Mouse (Mus musculus): ENCODE measurements around the gene Galntl6.
"Not testable (repeated sequence)": the region's sequence is repeated elsewhere in the genome, so short reads cannot be mapped to it uniquely, and the experiment has no call there.

Galntl6 gene

GRCm38 (mm10) chr8:57837384-57837783 is 1075.1 kb downstream of the Galntl6 start:
- no peak for DNase-seq

DNA sequence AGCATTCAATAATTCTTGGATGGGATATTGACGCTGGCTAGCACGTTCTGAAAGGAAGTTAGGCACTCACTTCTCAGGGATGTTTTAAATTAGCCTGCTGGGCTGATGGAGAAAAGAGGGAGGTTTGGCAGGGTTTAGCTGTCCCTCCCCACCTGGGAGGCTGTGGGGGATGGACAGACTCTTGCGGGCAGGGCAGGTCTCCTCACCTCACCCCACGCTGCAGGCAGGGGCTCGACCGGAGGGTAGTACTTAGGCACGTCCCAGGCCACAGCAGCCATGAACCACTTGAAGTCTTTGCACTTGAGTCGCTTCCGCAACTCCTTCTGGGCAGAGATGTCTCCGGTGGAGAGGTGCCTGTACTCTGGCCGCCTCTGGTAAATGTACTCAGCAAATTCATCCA is 1075.5 kb downstream of the Galntl6 start:
- DNase-seq, result no peak

GRCm38 (mm10) chr8:57836201-57836883 is 1076.1 kb downstream of the Galntl6 start:
- DNase-seq, result no peak

DNA sequence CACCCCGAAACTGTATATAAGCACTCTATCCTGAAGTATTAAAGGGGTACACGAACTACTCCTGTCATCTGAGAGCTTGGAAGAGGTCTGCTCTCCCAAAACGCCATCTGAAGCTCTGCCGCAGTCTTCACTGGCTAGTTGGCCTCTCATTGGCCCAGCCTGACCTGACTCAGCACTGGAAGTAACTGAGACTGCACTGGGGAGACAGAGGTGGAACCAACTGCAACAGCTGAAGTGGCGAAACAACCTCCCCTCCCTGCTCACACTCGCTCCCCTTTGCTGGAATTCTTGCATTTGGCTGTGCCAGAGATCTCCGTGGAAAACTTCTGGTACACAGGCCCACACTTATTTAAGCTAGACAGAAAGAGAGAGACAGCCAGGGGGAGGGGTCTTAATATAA is 1089.3 kb downstream of the Galntl6 start:
- DNase-seq, result no peak

GRCm38 (mm10) chr8:57816034-57816433 is 1096.4 kb downstream of the Galntl6 start:
- no peak for DNase-seq

DNA sequence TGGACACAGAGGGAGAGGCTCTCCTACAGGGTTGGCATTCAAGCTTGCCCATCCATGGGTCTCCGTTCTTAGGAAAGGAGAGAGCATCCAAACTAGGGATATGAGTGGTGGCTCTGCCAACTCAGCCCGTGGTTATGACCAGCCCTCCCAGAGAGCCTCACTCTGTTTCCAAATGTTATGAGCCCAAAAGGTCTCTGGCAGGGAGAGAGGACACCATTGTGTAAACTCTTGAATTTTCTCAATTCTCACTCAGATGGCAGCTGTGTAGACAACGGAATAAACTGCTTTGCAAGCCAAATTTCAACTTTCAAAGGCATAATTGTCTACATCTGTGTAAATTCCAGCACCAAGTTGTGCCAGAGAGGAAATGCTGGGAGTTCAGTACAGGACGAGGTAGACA is 1105.4 kb downstream of the Galntl6 start:
- DNase-seq, result no peak

DNA sequence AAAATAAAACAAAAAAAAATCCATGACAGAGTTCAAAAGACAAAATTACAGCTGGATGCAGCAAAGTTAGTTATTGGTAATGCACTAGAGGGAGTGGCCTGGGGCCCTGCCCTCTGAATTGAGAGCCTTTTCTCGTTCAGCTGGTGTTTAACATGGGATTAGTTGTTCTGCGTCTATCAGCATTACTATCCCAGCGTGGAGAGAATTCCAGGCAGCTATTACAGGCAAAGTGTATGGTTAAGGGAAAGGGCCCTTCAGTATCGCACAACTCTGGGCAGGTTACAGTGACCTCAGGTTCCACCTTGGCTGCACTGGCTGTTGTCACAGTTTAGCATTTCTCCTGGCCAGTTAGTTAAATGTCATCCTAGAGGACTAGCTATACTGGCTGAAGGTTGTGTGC is 1107.3 kb downstream of the Galntl6 start:
- DNase-seq, result no peak

GRCm38 (mm10) chr8:57803821-57804220 is 1108.6 kb downstream of the Galntl6 start:
- DNase-seq, result no peak

- DNase-seq, result no peak
These were observed 1111.2 kb downstream of the Galntl6 start for GRCm38 (mm10) chr8:57801197-57801596.

DNA sequence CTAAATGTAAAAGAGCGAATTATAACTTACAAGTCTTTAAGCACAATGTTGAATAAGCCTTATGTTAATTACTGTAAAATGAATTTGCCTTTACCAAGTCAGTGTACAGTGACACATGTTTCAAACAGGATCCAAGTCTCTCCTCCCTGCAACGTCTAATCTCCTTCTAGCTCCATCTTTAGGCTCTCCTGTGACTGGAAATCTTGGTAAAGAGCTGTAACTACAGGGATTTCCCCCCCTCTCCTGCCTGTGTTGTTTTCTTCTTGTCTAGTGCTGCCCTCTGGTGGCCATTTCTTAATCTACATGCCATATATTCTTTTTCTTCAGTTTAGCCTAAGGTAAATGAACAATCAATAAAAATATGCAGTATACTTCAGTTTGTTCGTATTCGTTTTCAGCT is 1112.1 kb downstream of the Galntl6 start:
- DNase-seq, result peak; percentile 64 to 68

DNA sequence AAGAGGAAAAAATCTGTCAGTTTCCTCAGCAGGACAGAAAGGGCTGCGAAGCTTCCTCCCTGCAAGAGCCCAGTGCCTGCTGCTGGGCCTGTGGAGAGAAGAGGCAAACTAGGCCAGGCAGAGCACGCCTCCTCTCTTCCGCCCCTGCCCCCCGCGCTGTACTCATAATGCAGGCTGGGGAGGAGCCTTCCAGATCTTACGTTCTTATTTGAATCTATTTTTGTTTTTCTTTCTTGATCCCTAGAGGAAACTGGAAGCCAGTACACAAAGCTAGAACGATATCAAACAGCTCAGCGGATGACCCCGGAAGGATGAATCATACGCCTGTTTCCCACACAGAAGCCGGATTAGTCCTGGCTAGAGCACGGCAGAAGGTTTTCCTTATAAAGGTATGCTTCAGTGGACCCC is 1112.6 kb downstream of the Galntl6 start:
- peak in 1 of 2 experiments; percentile 28 for DNase-seq

- DNase-seq, result no peak
These were observed 1119.0 kb downstream of the Galntl6 start for GRCm38 (mm10) chr8:57793455-57793854.

DNA sequence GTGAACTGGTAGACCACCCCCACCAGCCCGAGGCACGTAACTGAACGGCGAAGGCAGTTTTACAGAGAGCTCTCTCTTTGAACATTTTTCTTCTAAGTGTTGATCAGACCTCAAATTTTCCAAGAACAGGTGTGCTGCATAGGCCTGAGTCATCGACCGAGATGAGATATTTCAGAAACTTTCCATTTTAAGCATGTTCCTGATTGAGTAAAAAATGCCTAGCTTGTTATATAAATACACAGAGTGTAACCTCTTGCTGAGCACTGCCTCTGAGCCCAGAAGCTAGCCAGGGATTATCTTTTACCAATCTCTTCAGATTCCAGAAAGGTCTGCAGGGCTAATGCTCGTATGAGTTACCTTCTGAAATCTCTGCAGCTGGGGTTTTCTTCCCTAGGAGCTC is 1120.2 kb downstream of the Galntl6 start:
- DNase-seq, result no peak

DNA sequence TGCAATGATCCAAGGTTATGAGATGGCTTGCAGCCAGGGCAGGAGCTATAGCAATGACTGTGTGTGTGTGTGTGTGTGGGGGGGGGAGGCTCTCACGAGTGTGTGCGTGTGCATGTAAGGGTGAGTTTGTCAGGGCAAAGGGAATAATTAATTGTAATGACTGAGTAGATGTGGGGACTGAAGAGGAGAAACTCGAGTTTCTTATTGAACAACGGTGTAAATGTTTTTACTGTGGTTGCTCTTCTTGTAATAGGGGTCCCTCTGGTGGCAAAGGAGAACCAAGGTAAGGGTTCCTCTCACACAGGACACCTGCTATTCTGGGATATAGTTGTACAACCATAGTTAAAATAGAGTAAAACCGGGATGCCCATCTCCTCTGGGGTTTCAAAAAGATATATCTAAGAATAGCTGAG is 1121.1 kb downstream of the Galntl6 start:
- peak; percentile 32 to 34 for DNase-seq

GRCm38 (mm10) chr8:57779551-57779950 is 1132.9 kb downstream of the Galntl6 start:
- DNase-seq, result peak in 1 of 2 experiments; percentile 42

DNA sequence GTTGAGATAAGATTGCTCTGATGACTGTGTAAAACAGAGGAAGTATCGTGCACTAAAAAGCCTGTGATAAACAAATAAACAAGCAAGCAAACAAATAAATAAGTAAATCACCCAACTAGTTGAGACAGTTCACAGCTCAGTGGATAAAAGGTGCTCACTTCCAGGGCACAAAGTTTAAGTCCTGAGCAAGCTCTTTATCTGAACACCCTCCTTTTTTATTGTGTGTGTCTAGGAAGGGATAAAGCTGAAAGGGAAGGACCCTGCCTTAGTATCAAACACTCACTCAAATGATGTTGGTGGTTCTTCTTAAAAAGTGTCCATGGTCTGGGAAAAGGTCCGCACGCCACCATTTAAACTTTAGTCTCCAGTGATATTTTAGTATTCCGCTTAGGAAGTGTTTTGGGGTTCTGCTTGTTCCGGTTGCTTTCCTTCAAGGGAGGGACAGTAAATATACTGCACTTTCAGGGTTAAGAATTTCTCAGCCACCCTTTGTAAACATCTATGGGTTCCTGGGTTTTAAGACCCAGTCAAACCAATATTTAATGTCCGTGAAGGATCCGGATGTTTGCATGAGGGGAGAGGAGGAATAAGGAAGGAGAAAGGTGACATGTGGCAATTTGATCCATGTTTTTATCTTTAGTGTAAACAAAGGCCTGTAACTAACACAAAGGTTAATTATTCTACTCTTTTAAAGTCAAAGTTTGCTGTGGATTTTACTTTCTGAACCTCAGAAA is 1134.3 kb downstream of the Galntl6 start:
- DNase-seq, result no peak

DNA sequence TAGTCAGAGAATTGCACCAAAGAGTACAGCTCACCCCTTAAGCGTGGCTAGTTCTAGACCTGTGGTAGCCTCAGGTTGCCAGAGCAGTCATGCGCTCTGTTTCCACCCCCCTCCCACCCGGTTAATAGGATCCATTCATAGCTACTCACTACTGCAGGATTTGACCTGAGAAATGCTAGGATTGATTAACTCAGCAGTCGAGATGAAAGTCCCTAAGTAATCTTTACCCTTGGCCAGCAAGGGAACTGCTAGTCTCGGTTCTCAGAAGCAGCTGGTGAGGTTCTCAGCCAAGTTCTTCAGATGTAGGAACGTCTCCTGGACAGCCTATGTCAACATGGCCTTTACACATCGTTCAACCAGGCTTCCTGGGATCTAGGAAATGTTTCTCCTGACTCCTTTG is 1135.7 kb downstream of the Galntl6 start:
- peak; percentile 66 to 72 for DNase-seq

DNA sequence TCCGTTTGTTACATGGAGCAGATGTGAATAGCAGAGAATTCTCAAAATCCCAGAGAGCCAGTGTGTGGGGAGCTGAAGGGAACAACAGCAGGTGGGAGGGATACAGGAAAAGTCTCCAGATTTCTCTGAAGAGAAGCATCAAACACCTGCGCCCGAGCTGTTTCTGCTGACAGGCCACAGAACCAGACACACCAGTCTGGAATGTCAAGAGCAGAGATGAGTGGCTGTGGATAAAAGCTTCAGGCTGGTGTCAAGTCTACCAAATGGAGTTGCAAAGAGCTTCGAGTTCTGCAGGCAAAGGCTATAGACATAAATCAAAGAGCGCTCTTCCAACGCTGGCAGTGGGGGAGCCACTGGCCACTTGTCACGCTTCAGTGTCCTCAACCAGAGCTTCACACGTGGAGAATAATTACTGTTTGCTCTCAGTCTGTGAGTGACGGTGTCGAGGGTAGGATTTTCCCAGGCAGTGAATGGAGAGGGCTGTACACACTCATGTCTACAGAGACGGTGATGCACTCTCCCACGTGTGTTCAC is 1139.6 kb downstream of the Galntl6 start:
- no peak for DNase-seq

DNA sequence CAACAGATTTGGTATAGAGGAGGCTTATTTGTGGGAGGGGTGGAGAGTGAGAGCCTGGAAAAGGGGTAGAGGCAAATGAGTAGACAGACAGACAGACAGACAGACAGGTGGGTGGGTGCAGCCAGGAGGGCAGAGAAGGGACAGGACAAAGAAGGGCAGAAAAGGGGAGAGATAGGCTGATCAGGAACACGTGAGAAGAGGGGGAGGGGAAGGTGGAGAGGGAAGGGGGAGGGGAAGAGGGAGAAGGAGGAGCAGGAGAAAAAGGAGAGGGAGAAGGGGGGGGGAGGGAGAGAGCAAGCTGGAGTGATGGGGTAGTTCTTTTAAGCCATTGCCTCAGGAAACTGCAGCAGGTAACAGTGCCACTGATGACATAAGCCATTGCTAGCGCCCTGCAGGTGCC is 1144.9 kb downstream of the Galntl6 start:
- DNase-seq, result no peak

DNA sequence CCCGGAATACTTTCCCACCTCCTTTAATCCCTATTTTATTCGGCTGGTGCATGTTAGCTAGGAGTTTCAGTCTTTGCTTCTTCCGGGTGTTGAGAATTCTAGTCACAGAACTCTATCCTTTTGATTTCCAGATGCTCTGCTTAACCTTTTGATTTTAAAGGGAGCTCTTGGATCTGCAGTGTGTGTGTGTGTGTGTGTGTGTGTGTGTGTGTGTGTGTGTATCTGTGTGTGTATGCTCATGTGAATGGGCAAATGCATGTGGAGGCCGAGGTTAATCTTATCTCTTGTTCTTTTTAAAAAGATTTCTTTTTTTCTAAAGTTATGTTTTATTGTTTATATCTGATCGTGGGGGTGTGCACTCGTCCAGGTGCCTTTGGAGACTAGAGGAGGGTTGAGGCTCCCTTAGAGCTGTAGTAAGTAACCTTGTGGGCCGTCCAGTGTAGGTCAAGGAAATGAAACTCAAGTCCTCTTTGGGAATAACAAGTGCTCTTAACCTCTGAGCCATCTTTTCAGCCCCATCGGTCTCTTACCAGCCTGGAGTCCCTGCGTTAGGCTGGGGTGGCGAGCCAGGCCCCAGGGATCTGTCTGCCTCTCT is 1145.9 kb downstream of the Galntl6 start:
- no peak for DNase-seq

GRCm38 (mm10) chr8:57765726-57766351 is 1146.6 kb downstream of the Galntl6 start:
- no peak for DNase-seq

GRCm38 (mm10) chr8:57765192-57765591 is 1147.2 kb downstream of the Galntl6 start:
- no peak for DNase-seq

GRCm38 (mm10) chr8:57762622-57763021 is 1149.8 kb downstream of the Galntl6 start:
- not testable (repeated sequence) for DNase-seq
